Mouse (Mus musculus) liver, adult 2 months (tissue): ENCODE data around the gene Sec16b.

Experiments used
- CTCF ChIP-seq: fragments of 200-500 bp; IDR thresholded peaks from 2 replicates; pipeline ENCODE4 v1.5.1; 2011; ENCODE audit warnings: low read depth, low read length, control low read depth
- POLR2A ChIP-seq: fragments of 200-500 bp; IDR thresholded peaks from 2 replicates; pipeline ENCODE4 v1.6.1; 2011; ENCODE audit warnings: low read length, control low read depth; ENCODE audit not compliant: insufficient read depth; ENCODE audit errors: extremely low read depth

- TF ChIP-seq CTCF (no peak), POLR2A (no peak)
These were observed 35.7 kb upstream of the Sec16b start for GRCm38 (mm10) chr1:157470761-157471386.
